Mouse (Mus musculus): ENCODE measurements around the gene Shroom1. TPM values are rescaled to one million over a fixed set of nuclear protein-coding genes. Genes with fewer than 3 reads are reported as not detected.

The Shroom1 gene
- total RNA-seq, 2 experiments from 2014 or later: 5.3 to 5.5 TPM

- intact Hi-C loops (cut with DNase I): loop anchor here (5.0 kb wide), 1 partner anchor 107 kb away; no protein-coding TSS in a partner anchor
Measured at GRCm38 (mm10) chr11:53475620-53476019, 18.6 kb downstream of the Shroom1 start.

GRCm38 (mm10) chr11:53477833-53478232 is 20.8 kb downstream of the Shroom1 start:
- no peak for DNase-seq (ENCODE audit: low spot score in 2 of 2)
- intact Hi-C loops (cut with DNase I): loop anchor here (2.0 to 5.0 kb wide), 2 partner anchors 43 to 104 kb away; no protein-coding TSS in a partner anchor

More at GRCm38 (mm10) chr11:53475620-53476019, 18.6 kb downstream of the Shroom1 start:
- no peak for DNase-seq (ENCODE audit: low spot score in 2 of 2)

- DNase-seq (ENCODE audit: low spot score in 2 of 2): peak; percentile 61 to 70
- intact Hi-C loops (cut with DNase I): loop anchor here (2.0 to 5.0 kb wide), 2 partner anchors 42 to 104 kb away; no protein-coding TSS in a partner anchor
Measured at GRCm38 (mm10) chr11:53478383-53479170, 21.6 kb downstream of the Shroom1 start.

GRCm38 (mm10) chr11:53479171-53479782 is 22.3 kb downstream of the Shroom1 start:
- intact Hi-C loops (cut with DNase I): loop anchor here (2.0 to 5.0 kb wide), 2 partner anchors 42 to 103 kb away; no protein-coding TSS in a partner anchor

GRCm38 (mm10) chr11:53479783-53480301 is 22.8 kb downstream of the Shroom1 start, which contains the start of the genes Gm9945 and Sowaha:
Gene Gm9945 (plus strand): TSS chr11:53480166.
Gene Sowaha (minus strand): TSS chr11:53480274.
- peak; percentile 74 to 77 for DNase-seq (ENCODE audit: low spot score in 2 of 2)
- intact Hi-C loops (cut with DNase I): loop anchor here (2.0 to 5.0 kb wide), 2 partner anchors 41 to 102 kb away; no protein-coding TSS in a partner anchor

More at GRCm38 (mm10) chr11:53479171-53479782, 22.3 kb downstream of the Shroom1 start:
- peak in 1 of 2 experiments; percentile 43 for DNase-seq (ENCODE audit: low spot score in 2 of 2)

GRCm38 (mm10) chr11:53481088-53481730 is 24.2 kb downstream of the Shroom1 start:
- intact Hi-C loops (cut with DNase I): no loop called here
- DNase-seq (ENCODE audit: low spot score in 2 of 2): no peak

GRCm38 (mm10) chr11:53483159-53483891 is 26.3 kb downstream of the Shroom1 start:
- intact Hi-C loops (cut with DNase I): no loop called here
- DNase-seq (ENCODE audit: low spot score in 2 of 2): no peak

GRCm38 (mm10) chr11:53485719-53486118 is 28.7 kb downstream of the Shroom1 start:
- no peak for DNase-seq (ENCODE audit: low spot score in 2 of 2)
- intact Hi-C loops (cut with DNase I): no loop called here

GRCm38 (mm10) chr11:53486351-53486750 is 29.3 kb downstream of the Shroom1 start:
- DNase-seq (ENCODE audit: low spot score in 2 of 2): no peak
- intact Hi-C loops (cut with DNase I): no loop called here

GRCm38 (mm10) chr11:53486822-53487594 is 30.0 kb downstream of the Shroom1 start:
- intact Hi-C loops (cut with DNase I): no loop called here

GRCm38 (mm10) chr11:53489007-53489406 is 32.0 kb downstream of the Shroom1 start:
- no peak for DNase-seq (ENCODE audit: low spot score in 2 of 2)
- intact Hi-C loops (cut with DNase I): no loop called here

More at GRCm38 (mm10) chr11:53486822-53487594, 30.0 kb downstream of the Shroom1 start:
- DNase-seq (ENCODE audit: low spot score in 2 of 2): no peak

- intact Hi-C loops (cut with DNase I): no loop called here
- no peak for DNase-seq (ENCODE audit: low spot score in 2 of 2)
Measured at GRCm38 (mm10) chr11:53489421-53489820, 32.4 kb downstream of the Shroom1 start.

GRCm38 (mm10) chr11:53491954-53492401 is 35.0 kb downstream of the Shroom1 start:
- DNase-seq (ENCODE audit: low spot score in 2 of 2): no peak
- intact Hi-C loops (cut with DNase I): no loop called here

GRCm38 (mm10) chr11:53493243-53493955 is 36.4 kb downstream of the Shroom1 start:
- no peak for DNase-seq (ENCODE audit: low spot score in 2 of 2)
- intact Hi-C loops (cut with DNase I): no loop called here

GRCm38 (mm10) chr11:53495417-53495816 is 38.4 kb downstream of the Shroom1 start:
- no peak for DNase-seq (ENCODE audit: low spot score in 2 of 2)
- intact Hi-C loops (cut with DNase I): no loop called here

- intact Hi-C loops (cut with DNase I): no loop called here
- DNase-seq (ENCODE audit: low spot score in 2 of 2): peak; percentile 60 to 65
Measured at GRCm38 (mm10) chr11:53496946-53497345, 39.9 kb downstream of the Shroom1 start.

GRCm38 (mm10) chr11:53500569-53500968 is 43.6 kb downstream of the Shroom1 start:
- intact Hi-C loops (cut with DNase I): no loop called here

More at GRCm38 (mm10) chr11:53500569-53500968, 43.6 kb downstream of the Shroom1 start:
- no peak for DNase-seq (ENCODE audit: low spot score in 2 of 2)
